ENCODE assay signal across 8 mouse cellular contexts in the genomic region with DNA sequence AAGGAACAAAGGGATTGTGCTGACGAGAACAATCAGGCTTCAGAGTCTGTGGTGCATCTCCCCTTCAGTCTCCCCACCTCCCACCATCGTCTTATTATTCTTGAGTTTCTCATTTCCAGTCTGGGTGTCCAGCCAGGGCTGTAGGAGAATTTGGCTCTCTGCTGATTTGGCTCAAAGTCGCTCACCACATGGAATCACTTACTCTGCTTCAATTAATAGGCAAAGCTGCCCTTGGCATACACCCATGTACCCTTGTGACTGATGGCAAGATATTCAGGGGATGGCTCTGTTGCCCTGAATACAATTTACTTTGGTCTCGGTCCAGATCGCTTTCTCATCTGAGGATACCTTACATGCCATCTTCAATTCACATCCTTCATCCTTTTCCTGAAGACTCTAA. TPM values are rescaled to one million over a fixed set of nuclear protein-coding genes. Genes with fewer than 3 reads are reported as not detected.
A peak's percentile ranks its signal among the peaks of the same experiment; 100 is the strongest.
DNase-seq lines count a peak whose midpoint lies in the region; ATAC-seq and TF ChIP-seq lines count a peak whose summit lies in the region.

No protein-coding gene starts in this region.

- TF ChIP-seq CTCF in kidney, adult 2 months (conservative IDR thresholded peaks at IDR 0.05; ENCODE audit: insufficient read depth, insufficient read length, low read depth, low read length): no peak

- peak overlapping the region; percentile 86 for H3K4me2 ChIP-seq in kidney, embryonic 15.5 days
- H3K4me2 ChIP-seq in heart, embryonic 15.5 days: peak overlapping the region; percentile 64
- peak overlapping the region; percentile 87 for H3K4me2 ChIP-seq in midbrain, embryonic 14.5 days (ENCODE audit: low read length)

- H3K4me1 ChIP-seq in kidney, embryonic 15.5 days: peaks cover 43% of the 10 kb centered on the region
- no peaks in the 10 kb centered on the region for H3K4me1 ChIP-seq in kidney, adult 2 months (ENCODE audit: control insufficient read depth, insufficient read depth, low read length)
- peaks cover 54% of the 10 kb centered on the region for H3K4me1 ChIP-seq in heart, embryonic 15.5 days (replicated peaks)
- H3K4me1 ChIP-seq in midbrain, embryonic 14.5 days (ENCODE audit: control insufficient read depth, insufficient read depth, low read length): peaks cover 49% of the 10 kb centered on the region

- no peak for DNase-seq in kidney, adult 2 months
- DNase-seq in cerebellum, adult 8-10 months: peak; percentile 45
- peak; percentile 59 for DNase-seq in midbrain, embryonic 14.5 days
- DNase-seq in frontal cortex, adult 2 months (ENCODE audit: extremely low spot score in 1 of 2, low spot score in 1 of 2): no peak
- no peak for DNase-seq in thymus, postnatal 4 days

- 0 out of 2 replicates have a peak overlapping the region, but pooled peaks have one; percentile 74 for H3K9ac ChIP-seq in kidney, embryonic 15.5 days
- H3K9ac ChIP-seq in heart, embryonic 15.5 days: no peak overlapping the region; the same call in 1 of the 2 replicates
- peak overlapping the region; percentile 92 for H3K9ac ChIP-seq in midbrain, embryonic 14.5 days (replicated peaks; ENCODE audit: low read length)

- peak overlapping the region; percentile 72 for H3K4me3 ChIP-seq in kidney, embryonic 15.5 days (replicated peaks)
- H3K4me3 ChIP-seq in kidney, adult 2 months (ENCODE audit: insufficient read depth, low read depth, low read length): no peak overlapping the region
- H3K4me3 ChIP-seq in heart, embryonic 15.5 days: peak overlapping the region; percentile 71
- H3K4me3 ChIP-seq in midbrain, embryonic 14.5 days (replicated peaks; ENCODE audit: low read depth, low read length): peak overlapping the region; percentile 69

- H3K27ac ChIP-seq in kidney, embryonic 15.5 days: peak overlapping the region; percentile 97; the same call in 1 of the 2 replicates
- no peak overlapping the region for H3K27ac ChIP-seq in kidney, adult 2 months (ENCODE audit: insufficient read depth, low read depth, low read length)
- peak overlapping the region; percentile 97 for H3K27ac ChIP-seq in heart, embryonic 15.5 days
- H3K27ac ChIP-seq in midbrain, embryonic 14.5 days (replicated peaks; ENCODE audit: low read depth, low read length): peak overlapping the region; percentile 95

- ATAC-seq in kidney, embryonic 15.5 days (replicated peaks; ENCODE audit: low FRiP score): no peak
- no peak for ATAC-seq in heart, embryonic 15.5 days (replicated peaks; ENCODE audit: insufficient number of reproducible peaks, insufficient read depth, low FRiP score, low read depth)
- ATAC-seq in midbrain, embryonic 14.5 days (ENCODE audit: low FRiP score, low TSS enrichment): no peak
- no peak for ATAC-seq in erythroblast, adult 5-6 weeks (replicated peaks; ENCODE audit: low FRiP score, poor library complexity, severe bottlenecking)

- H3K27me3 ChIP-seq in kidney, embryonic 15.5 days: peaks cover 16% of the 10 kb centered on the region
- no peaks in the 10 kb centered on the region for H3K27me3 ChIP-seq in kidney, adult 2 months (replicated peaks; ENCODE audit: control insufficient read depth, insufficient read depth, low read length)
- no peaks in the 10 kb centered on the region for H3K27me3 ChIP-seq in heart, embryonic 15.5 days
- no peaks in the 10 kb centered on the region for H3K27me3 ChIP-seq in midbrain, embryonic 14.5 days (ENCODE audit: control insufficient read depth, insufficient read depth, low read length)

- WGBS in kidney, embryonic 15.5 days: 53% methylated on average over 5 of the region's 5 CpGs
- WGBS in kidney, adult 2 months: 45% methylated on average over 5 of the region's 5 CpGs
- 64% methylated on average over 5 of the region's 5 CpGs for WGBS in heart, embryonic 15.5 days
- 33% methylated on average over 5 of the region's 5 CpGs for WGBS in midbrain, embryonic 14.5 days

- peaks cover 11% of the 10 kb centered on the region for H3K36me3 ChIP-seq in kidney, embryonic 15.5 days
- H3K36me3 ChIP-seq in kidney, adult 2 months (ENCODE audit: control insufficient read depth, insufficient read depth, low read length): no peaks in the 10 kb centered on the region
- H3K36me3 ChIP-seq in heart, embryonic 15.5 days: no peaks in the 10 kb centered on the region
- no peaks in the 10 kb centered on the region for H3K36me3 ChIP-seq in midbrain, embryonic 14.5 days (ENCODE audit: control insufficient read depth, insufficient read depth, low read length)

- TF ChIP-seq POLR2A in kidney, adult 2 months (IDR thresholded peaks at IDR 0.05; ENCODE audit: low read depth, low read length): no peak

- H3K9me3 ChIP-seq in kidney, embryonic 15.5 days (replicated peaks): no peaks in the 10 kb centered on the region
- no peaks in the 10 kb centered on the region for H3K9me3 ChIP-seq in heart, embryonic 15.5 days (replicated peaks)
- H3K9me3 ChIP-seq in midbrain, embryonic 14.5 days (ENCODE audit: control insufficient read depth, low read length): no peaks in the 10 kb centered on the region

RNA-seq across cellular contexts. Expression of a gene that starts 2.4 kb away (rescaled TPM):
- 6.5 and 8.0 TPM in 2 replicates for polyA plus RNA-seq in kidney, embryonic 15.5 days (2015; fragmentation: Nextera tagmentation; extraction: Ambion mirVana)
- polyA plus RNA-seq in kidney, adult 2 months (2012; rRNA removed): 7.7 and 9.6 TPM in 2 replicates
- 5.3 and 5.5 TPM in 2 replicates for polyA plus RNA-seq in heart, embryonic 15.5 days (2015; fragmentation: Nextera tagmentation; extraction: Ambion mirVana)
- polyA plus RNA-seq in midbrain, embryonic 14.5 days (2014; fragmentation: Nextera tagmentation; extraction: Ambion mirVana): 6.7 and 7.5 TPM in 2 replicates
- 30.3 and 30.7 TPM in 2 replicates for polyA plus RNA-seq in frontal cortex, adult 2 months (2012; rRNA removed)
- not detected in 2 replicates for total RNA-seq in erythroblast, adult 5-6 weeks (2015; ENCODE audit: low replicate concordance)
- not detected in 2 replicates for total RNA-seq in erythroblast, adult 5-6 weeks (2017; ENCODE audit: low replicate concordance)

RNA-seq across cellular contexts. Expression of a gene that starts 6.9 kb away (rescaled TPM):
- polyA plus RNA-seq in kidney, embryonic 15.5 days (2015; fragmentation: Nextera tagmentation; extraction: Ambion mirVana): 1.8 and 2.8 TPM in 2 replicates
- polyA plus RNA-seq in kidney, adult 2 months (2012; rRNA removed): 0.23 and 0.38 TPM in 2 replicates
- 6.7 TPM in 2 replicates for polyA plus RNA-seq in heart, embryonic 15.5 days (2015; fragmentation: Nextera tagmentation; extraction: Ambion mirVana)
- polyA plus RNA-seq in midbrain, embryonic 14.5 days (2014; fragmentation: Nextera tagmentation; extraction: Ambion mirVana): 12.0 and 13.7 TPM in 2 replicates
- polyA plus RNA-seq in frontal cortex, adult 2 months (2012; rRNA removed): 50.2 and 57.4 TPM in 2 replicates
- not detected in 2 replicates for total RNA-seq in erythroblast, adult 5-6 weeks (2015; ENCODE audit: low replicate concordance)
- not detected in 2 replicates for total RNA-seq in erythroblast, adult 5-6 weeks (2017; ENCODE audit: low replicate concordance)

RNA-seq across cellular contexts. Expression of a gene that starts 9.3 kb away (rescaled TPM):
- 38.1 and 39.8 TPM in 2 replicates for polyA plus RNA-seq in kidney, embryonic 15.5 days (2015; fragmentation: Nextera tagmentation; extraction: Ambion mirVana)
- polyA plus RNA-seq in kidney, adult 2 months (2012; rRNA removed): 14.5 and 15.3 TPM in 2 replicates
- polyA plus RNA-seq in heart, embryonic 15.5 days (2015; fragmentation: Nextera tagmentation; extraction: Ambion mirVana): 34.8 and 38.3 TPM in 2 replicates
- polyA plus RNA-seq in midbrain, embryonic 14.5 days (2014; fragmentation: Nextera tagmentation; extraction: Ambion mirVana): 14.8 and 17.1 TPM in 2 replicates
- 67.3 and 84.3 TPM in 2 replicates for polyA plus RNA-seq in frontal cortex, adult 2 months (2012; rRNA removed)
- total RNA-seq in erythroblast, adult 5-6 weeks (2015; ENCODE audit: low replicate concordance): 7.3 and 17.7 TPM in 2 replicates
- 3.9 and 16.5 TPM in 2 replicates for total RNA-seq in erythroblast, adult 5-6 weeks (2017; ENCODE audit: low replicate concordance)

RNA-seq across cellular contexts. Expression of a gene that starts 26.4 kb away (rescaled TPM):
- polyA plus RNA-seq in kidney, embryonic 15.5 days (2015; fragmentation: Nextera tagmentation; extraction: Ambion mirVana): 145 and 151 TPM in 2 replicates
- polyA plus RNA-seq in kidney, adult 2 months (2012; rRNA removed): 7.8 and 16.1 TPM in 2 replicates
- 73.9 and 78.7 TPM in 2 replicates for polyA plus RNA-seq in heart, embryonic 15.5 days (2015; fragmentation: Nextera tagmentation; extraction: Ambion mirVana)
- 125 and 139 TPM in 2 replicates for polyA plus RNA-seq in midbrain, embryonic 14.5 days (2014; fragmentation: Nextera tagmentation; extraction: Ambion mirVana)
- polyA plus RNA-seq in frontal cortex, adult 2 months (2012; rRNA removed): 37.4 and 40.3 TPM in 2 replicates
- 25.3 and 30.4 TPM in 2 replicates for total RNA-seq in erythroblast, adult 5-6 weeks (2015; ENCODE audit: low replicate concordance)
- 16.4 and 18.5 TPM in 2 replicates for total RNA-seq in erythroblast, adult 5-6 weeks (2017; ENCODE audit: low replicate concordance)

RNA-seq across cellular contexts. Expression of a gene that starts 26.5 kb away (rescaled TPM):
- 2.1 TPM in 2 replicates for polyA plus RNA-seq in kidney, embryonic 15.5 days (2015; fragmentation: Nextera tagmentation; extraction: Ambion mirVana)
- 0.20 TPM in 1 of 2 replicates, not detected in the other for polyA plus RNA-seq in kidney, adult 2 months (2012; rRNA removed)
- polyA plus RNA-seq in heart, embryonic 15.5 days (2015; fragmentation: Nextera tagmentation; extraction: Ambion mirVana): 1.3 and 1.6 TPM in 2 replicates
- polyA plus RNA-seq in midbrain, embryonic 14.5 days (2014; fragmentation: Nextera tagmentation; extraction: Ambion mirVana): 0.43 and 0.45 TPM in 2 replicates
- polyA plus RNA-seq in frontal cortex, adult 2 months (2012; rRNA removed): not detected in 2 replicates
- total RNA-seq in erythroblast, adult 5-6 weeks (2015; ENCODE audit: low replicate concordance): not detected in 2 replicates
- total RNA-seq in erythroblast, adult 5-6 weeks (2017; ENCODE audit: low replicate concordance): not detected in 2 replicates

Comparison
In these comparisons a context has a peak if more than half of its experiments do, and no peak if none do; other contexts are left out.
1. DNase-seq: peak in cerebellum, adult 8-10 months (single experiment) and midbrain, embryonic 14.5 days (single experiment); none in kidney, adult 2 months (single experiment), frontal cortex, adult 2 months (0 of 2) and thymus, postnatal 4 days (single experiment).
2. Peak in every context shown above with its lines, with median percentiles within 50 percentile points of each other: H3K4me2 ChIP-seq.